In the genomic region with DNA sequence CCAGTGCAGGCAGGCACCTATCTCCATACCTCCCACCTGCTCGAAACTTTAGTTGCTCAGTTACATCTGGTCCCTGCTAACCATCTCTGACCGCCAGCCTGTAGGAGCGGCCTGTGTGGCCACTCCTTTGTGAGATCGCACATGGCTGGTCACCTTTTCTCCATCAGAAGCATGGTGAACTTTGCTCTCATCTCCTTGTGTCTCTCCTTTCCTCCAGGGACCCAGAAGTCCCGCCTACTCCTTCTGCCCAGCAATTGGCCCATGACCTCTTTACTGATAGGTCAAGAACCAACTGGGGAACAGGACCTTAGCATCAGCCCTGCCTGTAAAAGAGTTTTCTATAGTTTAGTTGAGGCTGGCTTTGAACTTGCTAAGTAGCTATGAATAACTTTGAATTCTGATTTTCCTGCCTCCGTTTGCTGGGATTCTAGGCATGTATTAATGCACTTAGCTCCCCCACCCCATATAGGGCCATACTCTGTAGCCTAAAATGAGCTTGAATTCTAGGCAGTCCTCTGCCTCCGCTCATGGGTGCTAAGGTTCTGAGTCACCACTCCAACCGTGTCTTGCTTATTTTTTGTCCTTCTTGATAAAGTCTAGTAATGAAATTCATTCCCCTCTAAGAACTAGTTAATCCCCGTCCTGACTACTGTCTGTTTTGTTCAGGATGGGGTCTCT, we compare ENCODE assay signal across 14 mouse cellular contexts. TPM values are rescaled to one million over a fixed set of nuclear protein-coding genes. Genes with fewer than 3 reads are reported as not detected.
DNase-seq lines count a peak whose midpoint lies in the region; ATAC-seq lines count a peak whose summit lies in the region.
"Had no signal": no experiment of that assay in that cellular context is flagged by ENCODE, and none has a peak within 500 bp of the region (broad histone marks: within the 10 kb centered on the region; RNA-seq: fewer than 3 reads in every experiment).

No protein-coding gene starts in this region.

- no peak overlapping the region for H3K9ac ChIP-seq in intestine, embryonic 16.5 days (ENCODE audit: low read depth, low read length)
- no peak overlapping the region for H3K9ac ChIP-seq in intestine, embryonic 15.5 days
- H3K9ac ChIP-seq: liver, embryonic 15.5 days had no signal

- H3K27ac ChIP-seq in intestine, embryonic 16.5 days (ENCODE audit: low read length) = no peak overlapping the region
- no peak overlapping the region for H3K27ac ChIP-seq in intestine, embryonic 15.5 days
- no peak overlapping the region for H3K27ac ChIP-seq in forebrain, embryonic 10.5 days
- H3K27ac ChIP-seq: layer of hippocampus, adult 2 months; liver, embryonic 15.5 days had no signal

- no peaks in the 10 kb centered on the region for H3K27me3 ChIP-seq in intestine, embryonic 16.5 days (replicated peaks; ENCODE audit: control insufficient read depth, insufficient read depth, low read length)
- H3K27me3 ChIP-seq in intestine, embryonic 15.5 days (replicated peaks) = no peaks in the 10 kb centered on the region
- no peaks in the 10 kb centered on the region for H3K27me3 ChIP-seq in splenic B cell, adult 2 months (ENCODE audit: control insufficient read depth, insufficient read depth, low read length, poor library complexity, severe bottlenecking)
- no peaks in the 10 kb centered on the region for H3K27me3 ChIP-seq in forebrain, embryonic 10.5 days (ENCODE audit: poor library complexity, severe bottlenecking)
- H3K27me3 ChIP-seq: liver, embryonic 15.5 days had no signal

- H3K36me3 ChIP-seq in intestine, embryonic 16.5 days (ENCODE audit: control insufficient read depth, insufficient read depth, low read length) = 0 out of 2 replicates have a peak, but pooled peaks cover 3% of the 10 kb centered on the region
- no peaks in the 10 kb centered on the region for H3K36me3 ChIP-seq in intestine, embryonic 15.5 days
- no peaks in the 10 kb centered on the region; the same call in none of the 2 replicates for H3K36me3 ChIP-seq in splenic B cell, adult 2 months (ENCODE audit: control insufficient read depth, insufficient read depth, low read length, poor library complexity, severe bottlenecking)
- H3K36me3 ChIP-seq in forebrain, embryonic 10.5 days (replicated peaks) = peaks cover 3% of the 10 kb centered on the region; the same call in 1 of the 2 replicates
- H3K36me3 ChIP-seq: liver, embryonic 15.5 days had no signal

- H3K4me2 ChIP-seq in intestine, embryonic 16.5 days (ENCODE audit: low read depth, low read length) = no peak overlapping the region
- no peak overlapping the region for H3K4me2 ChIP-seq in intestine, embryonic 15.5 days (replicated peaks)
- H3K4me2 ChIP-seq: liver, embryonic 15.5 days had no signal

- DNase-seq in testis, postnatal 10 days (ENCODE audit: low spot score) = peak; percentile 32
- no peak for DNase-seq in testis, postnatal 14 days (ENCODE audit: low spot score)
- DNase-seq in R1 (ENCODE audit: low read depth, low spot score) = peak; percentile 79
- DNase-seq in splenic B cell, adult 2 months (ENCODE audit: low read depth, low spot score) = peak; percentile 44
- no peak for DNase-seq in adrenal gland, adult 18-20 months (ENCODE audit: low spot score in 2 of 2)
- no peak for DNase-seq in forebrain, embryonic 10.5 days (ENCODE audit: extremely low spot score, low spot score)
- DNase-seq: cerebellum, adult 2 months; heart, postnatal 4 days; kidney, adult 8-10 months had no signal

- 0 out of 2 replicates have a peak, but pooled peaks have one; percentile 21 for ATAC-seq in intestine, embryonic 16.5 days
- no peak for ATAC-seq in intestine, embryonic 15.5 days

- H3K4me3 ChIP-seq in intestine, embryonic 16.5 days (ENCODE audit: low read length) = no peak overlapping the region
- H3K4me3 ChIP-seq in intestine, embryonic 15.5 days (replicated peaks) = no peak overlapping the region
- H3K4me3 ChIP-seq in forebrain, embryonic 10.5 days = no peak overlapping the region
- H3K4me3 ChIP-seq: erythroblast, embryonic 14.5 days; layer of hippocampus, adult 2 months; liver, embryonic 15.5 days had no signal

- H3K9me3 ChIP-seq in intestine, embryonic 16.5 days (ENCODE audit: control insufficient read depth, low read length) = no peaks in the 10 kb centered on the region
- no peaks in the 10 kb centered on the region for H3K9me3 ChIP-seq in intestine, embryonic 15.5 days
- no peaks in the 10 kb centered on the region for H3K9me3 ChIP-seq in forebrain, embryonic 10.5 days
- H3K9me3 ChIP-seq: liver, embryonic 15.5 days had no signal

- H3K4me1 ChIP-seq in intestine, embryonic 16.5 days (ENCODE audit: control insufficient read depth, insufficient read depth, low read length) = peaks cover 7% of the 10 kb centered on the region
- peaks cover 4% of the 10 kb centered on the region for H3K4me1 ChIP-seq in intestine, embryonic 15.5 days (replicated peaks)
- H3K4me1 ChIP-seq in forebrain, embryonic 10.5 days = peaks cover 20% of the 10 kb centered on the region

- WGBS in intestine, embryonic 16.5 days = 79% methylated on average over 9 of the region's 9 CpGs
- WGBS in intestine, embryonic 15.5 days = 73% methylated on average over 9 of the region's 9 CpGs
- WGBS in forebrain, embryonic 10.5 days = 87% methylated on average over 9 of the region's 9 CpGs

RNA-seq across cellular contexts. Expression of a gene that starts 9.4 kb away (rescaled TPM):
- 13.0 and 14.4 TPM in 2 replicates for polyA plus RNA-seq in intestine, embryonic 16.5 days (2015; fragmentation: Nextera tagmentation; extraction: Ambion mirVana)
- polyA plus RNA-seq in intestine, embryonic 15.5 days (2015; fragmentation: Nextera tagmentation; extraction: Ambion mirVana) = 12.5 and 13.4 TPM in 2 replicates
- total RNA-seq in adrenal gland, adult 18-20 months (2021) = 10 to 100 TPM; 15.8 to 21.6 TPM
- 7.6 and 9.1 TPM in 2 replicates for polyA plus RNA-seq in forebrain, embryonic 10.5 days (2016; fragmentation: Nextera tagmentation; extraction: Ambion mirVana)

RNA-seq across cellular contexts. Expression of a gene that starts 11.8 kb away (rescaled TPM):
- 162 and 184 TPM in 2 replicates for polyA plus RNA-seq in intestine, embryonic 16.5 days (2015; fragmentation: Nextera tagmentation; extraction: Ambion mirVana)
- 112 and 121 TPM in 2 replicates for polyA plus RNA-seq in intestine, embryonic 15.5 days (2015; fragmentation: Nextera tagmentation; extraction: Ambion mirVana)
- 100 to 1,000 TPM; 126 to 137 TPM for total RNA-seq in adrenal gland, adult 18-20 months (2021)
- polyA plus RNA-seq in forebrain, embryonic 10.5 days (2016; fragmentation: Nextera tagmentation; extraction: Ambion mirVana) = 29.7 and 31.5 TPM in 2 replicates

RNA-seq across cellular contexts. Expression of a gene that starts 23.8 kb away (rescaled TPM):
- 18.4 and 21.5 TPM in 2 replicates for polyA plus RNA-seq in intestine, embryonic 16.5 days (2015; fragmentation: Nextera tagmentation; extraction: Ambion mirVana)
- polyA plus RNA-seq in intestine, embryonic 15.5 days (2015; fragmentation: Nextera tagmentation; extraction: Ambion mirVana) = 21.3 and 22.4 TPM in 2 replicates
- 10 to 100 TPM; 14.7 to 15.2 TPM for total RNA-seq in adrenal gland, adult 18-20 months (2021)
- polyA plus RNA-seq in forebrain, embryonic 10.5 days (2016; fragmentation: Nextera tagmentation; extraction: Ambion mirVana) = 34.9 and 35.0 TPM in 2 replicates

RNA-seq across cellular contexts. Expression of a gene that starts 32.2 kb away (rescaled TPM):
- 20.0 and 20.2 TPM in 2 replicates for polyA plus RNA-seq in intestine, embryonic 16.5 days (2015; fragmentation: Nextera tagmentation; extraction: Ambion mirVana)
- polyA plus RNA-seq in intestine, embryonic 15.5 days (2015; fragmentation: Nextera tagmentation; extraction: Ambion mirVana) = 16.1 and 17.2 TPM in 2 replicates
- total RNA-seq in adrenal gland, adult 18-20 months (2021) = 10 to 100 TPM; 11.8 to 12.6 TPM
- 13.3 and 14.7 TPM in 2 replicates for polyA plus RNA-seq in forebrain, embryonic 10.5 days (2016; fragmentation: Nextera tagmentation; extraction: Ambion mirVana)

RNA-seq across cellular contexts. Expression of a gene that starts 32.3 kb away (rescaled TPM):
- 597 and 612 TPM in 2 replicates for polyA plus RNA-seq in intestine, embryonic 16.5 days (2015; fragmentation: Nextera tagmentation; extraction: Ambion mirVana)
- polyA plus RNA-seq in intestine, embryonic 15.5 days (2015; fragmentation: Nextera tagmentation; extraction: Ambion mirVana) = 619 and 707 TPM in 2 replicates
- 100 to 1,000 TPM; 319 to 392 TPM for total RNA-seq in adrenal gland, adult 18-20 months (2021)
- polyA plus RNA-seq in forebrain, embryonic 10.5 days (2016; fragmentation: Nextera tagmentation; extraction: Ambion mirVana) = 793 and 804 TPM in 2 replicates

Comparison
In these comparisons a context has a peak if more than half of its experiments do, and no peak if none do; other contexts are left out.
1. DNase-seq: peak in testis, postnatal 10 days (single experiment), R1 (single experiment) and splenic B cell, adult 2 months (single experiment); none in testis, postnatal 14 days (single experiment), adrenal gland, adult 18-20 months (0 of 2) and forebrain, embryonic 10.5 days (single experiment).